Mouse (Mus musculus) bone marrow macrophage, adult 2 months (primary cell): ENCODE results near the gene Usp3. TPM values are rescaled to one million over a fixed set of nuclear protein-coding genes. Genes with fewer than 3 reads are reported as not detected.
A peak's percentile ranks its signal among the peaks of the same experiment; 100 is the strongest.

Source experiments
- H3K27ac ChIP-seq: 2 replicates; pipeline ENCODE4 v1.5.1; 2012; ENCODE audit warnings: low read depth, low read length; ENCODE audit not compliant: insufficient read depth
- H3K4me1 ChIP-seq: 2 replicates; pipeline ENCODE4 v1.6.1; 2012; ENCODE audit warnings: low read length; ENCODE audit not compliant: control insufficient read depth, insufficient read depth
- H3K4me3 ChIP-seq: 2 replicates; pipeline ENCODE4 v1.5.1; 2012; ENCODE audit warnings: mild to moderate bottlenecking, low read length, moderate library complexity; ENCODE audit not compliant: insufficient read depth
- CTCF ChIP-seq: IDR thresholded peaks from 2 replicates; pipeline ENCODE4 v1.5.1; 2012; ENCODE audit warnings: low read depth, mild to moderate bottlenecking, low read length, moderate library complexity
- POLR2A ChIP-seq: IDR thresholded peaks from 2 replicates; pipeline ENCODE4 v1.6.1; 2012; ENCODE audit warnings: mild to moderate bottlenecking, low read depth, low read length, borderline replicate concordance
- polyA plus RNA-seq: library from polyadenylated mRNA; stranded (reverse); fragments of >200 nt; gene quantifications from 2 replicates; pipeline ENCODE4 v1.2.4, GENCODE M21; 2012; ENCODE audit not compliant: missing spikeins, insufficient read depth, insufficient read length

Gene Usp3
- polyA plus RNA-seq, 1 experiment: 64.4 TPM

DNA sequence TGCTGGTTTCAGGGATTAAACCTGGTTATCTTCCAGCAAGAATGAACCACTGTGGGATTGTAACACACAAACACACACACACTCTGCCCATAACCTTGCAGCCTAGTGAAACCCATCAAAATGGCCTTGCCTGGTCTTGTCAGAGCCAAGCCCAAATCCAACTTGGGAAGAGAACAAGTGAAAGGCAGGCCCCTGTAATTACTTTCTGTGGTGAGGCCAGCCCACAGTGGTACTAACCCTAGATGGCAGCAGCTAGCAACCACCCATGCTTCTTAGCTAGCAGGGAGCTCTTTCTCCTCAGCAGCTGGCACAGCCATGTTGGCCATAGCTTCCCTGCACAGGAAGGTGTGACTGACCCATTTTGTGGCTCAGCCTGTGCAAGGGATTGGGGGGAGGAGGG lies 79.8 kb downstream of the Usp3 start:
- H3K27ac ChIP-seq: no peak overlapping the region; the same call in 1 of the 2 replicates
- peaks cover 49% of the 10 kb centered on the region for H3K4me1 ChIP-seq
- H3K4me3 ChIP-seq: no peak overlapping the region
- TF ChIP-seq POLR2A: no peak
- TF ChIP-seq CTCF: 0 out of 2 replicates have a peak, but pooled peaks have one; percentile 9

DNA sequence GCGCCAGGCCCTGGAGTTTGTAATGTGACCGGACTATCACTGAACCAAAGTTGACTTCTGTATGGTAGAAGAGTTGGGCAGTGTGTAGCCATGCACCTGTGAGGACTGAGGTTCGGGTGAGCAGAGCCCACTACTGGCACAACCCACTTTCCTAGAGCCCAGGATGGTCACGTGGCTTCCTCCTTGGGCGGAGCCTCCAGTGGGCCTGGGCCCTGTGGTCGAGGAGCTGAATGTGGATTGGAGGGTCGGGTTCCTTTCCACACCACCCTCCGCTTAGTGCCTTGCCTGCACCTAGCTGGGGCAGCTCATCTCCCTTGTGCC lies 80.6 kb downstream of the Usp3 start:
- H3K27ac ChIP-seq: peak overlapping the region; percentile 66
- peak overlapping the region; percentile 67 for H3K4me3 ChIP-seq
- H3K4me1 ChIP-seq: peaks cover 41% of the 10 kb centered on the region
- TF ChIP-seq POLR2A: 0 out of 2 replicates have a peak, but pooled peaks have one; percentile 8
- TF ChIP-seq CTCF: no peak

DNA sequence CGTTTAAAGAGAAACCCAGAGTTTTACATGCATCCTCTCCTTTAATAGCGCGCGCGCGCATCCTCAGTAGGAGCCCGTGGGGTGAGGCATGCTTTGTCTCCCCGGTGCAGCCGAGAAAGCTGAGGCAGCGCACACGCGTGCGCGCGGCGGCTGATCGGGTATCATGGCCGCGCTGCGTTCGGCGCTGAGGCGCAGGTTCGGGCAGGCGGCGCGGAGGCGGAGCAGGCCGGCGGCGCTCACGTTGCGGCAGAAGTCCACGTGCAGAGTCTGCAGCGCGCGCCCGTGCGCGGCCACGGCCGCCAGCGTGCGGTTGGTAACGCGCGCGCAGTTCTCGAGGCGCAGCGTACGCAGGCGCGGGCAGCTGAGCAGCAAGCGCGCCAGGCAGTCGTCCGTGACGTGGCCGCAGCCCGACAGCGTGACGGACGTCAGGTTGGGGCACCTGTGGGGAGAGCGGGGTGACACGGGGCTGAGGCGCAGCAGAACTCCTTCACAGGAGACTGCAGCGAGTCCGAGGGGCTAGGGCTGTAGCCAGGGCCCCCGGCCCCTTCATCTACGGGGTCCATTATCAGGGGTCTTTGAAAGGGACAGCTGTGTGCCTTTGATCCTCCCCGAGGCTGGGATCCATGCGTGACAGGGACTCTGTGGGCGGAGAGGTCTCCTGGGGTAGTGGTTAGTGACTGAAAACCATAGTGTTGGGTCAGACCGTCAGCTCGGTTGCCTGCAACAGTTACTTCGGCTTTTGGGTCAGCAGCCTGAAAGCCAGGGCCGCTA lies 81.2 kb downstream of the Usp3 start:
- H3K4me1 ChIP-seq: peaks cover 37% of the 10 kb centered on the region

DNA sequence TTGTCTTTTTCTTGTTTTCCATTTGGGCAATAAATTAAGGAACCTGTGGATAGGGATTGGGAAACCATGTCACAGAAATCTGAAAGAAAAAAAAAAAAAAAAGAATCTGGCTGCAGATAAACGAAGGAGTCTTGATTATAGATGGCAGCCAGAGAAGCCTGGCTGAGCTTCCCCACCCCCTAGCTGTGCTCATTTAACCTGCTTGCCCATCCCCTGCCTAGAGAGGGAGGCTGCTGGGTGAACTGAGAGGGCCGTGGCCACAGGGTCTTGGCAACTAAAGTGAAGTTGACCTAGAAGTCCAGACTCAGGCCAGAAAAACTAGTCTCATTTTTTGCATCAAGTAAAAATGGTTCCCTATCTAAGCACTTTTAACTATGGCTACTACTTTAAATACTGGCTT lies 82.0 kb downstream of the Usp3 start:
- H3K4me3 ChIP-seq: peak overlapping the region; percentile 67
- no peak for TF ChIP-seq CTCF
- peaks cover 29% of the 10 kb centered on the region for H3K4me1 ChIP-seq
- 0 out of 2 replicates have a peak overlapping the region, but pooled peaks have one; percentile 43 for H3K27ac ChIP-seq

More for the DNA sequence above, 81.2 kb downstream of the Usp3 start:
- no peak for TF ChIP-seq POLR2A
- no peak for TF ChIP-seq CTCF
- peak overlapping the region; percentile 67 for H3K4me3 ChIP-seq
- peak overlapping the region; percentile 66 for H3K27ac ChIP-seq

DNA sequence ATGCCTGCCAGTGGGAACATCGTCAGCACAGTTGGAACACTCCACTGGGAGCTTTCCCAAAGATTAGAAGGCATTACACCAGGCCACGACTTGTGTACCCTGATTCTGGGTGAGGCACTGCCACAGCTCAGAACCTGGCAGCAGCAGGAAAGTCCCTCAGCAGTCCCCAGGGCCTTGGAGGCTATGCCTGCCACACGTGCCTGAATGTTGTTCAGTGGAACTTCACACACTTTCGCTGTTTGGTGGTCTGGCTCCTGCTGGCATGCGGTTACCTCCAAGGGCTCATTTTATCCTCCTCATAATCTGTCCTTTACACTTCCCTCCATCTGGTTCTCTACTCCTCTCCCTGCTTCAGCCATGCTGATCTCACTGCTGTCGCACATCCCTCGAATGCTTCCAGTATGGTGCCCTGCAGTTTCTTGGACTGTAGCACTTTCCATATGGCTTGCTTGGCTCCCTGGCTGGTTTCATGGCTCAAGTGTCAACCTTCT lies 82.5 kb downstream of the Usp3 start:
- no peak overlapping the region for H3K27ac ChIP-seq
- no peak for TF ChIP-seq POLR2A
- TF ChIP-seq CTCF: no peak
- peaks cover 25% of the 10 kb centered on the region for H3K4me1 ChIP-seq
- H3K4me3 ChIP-seq: no peak overlapping the region

DNA sequence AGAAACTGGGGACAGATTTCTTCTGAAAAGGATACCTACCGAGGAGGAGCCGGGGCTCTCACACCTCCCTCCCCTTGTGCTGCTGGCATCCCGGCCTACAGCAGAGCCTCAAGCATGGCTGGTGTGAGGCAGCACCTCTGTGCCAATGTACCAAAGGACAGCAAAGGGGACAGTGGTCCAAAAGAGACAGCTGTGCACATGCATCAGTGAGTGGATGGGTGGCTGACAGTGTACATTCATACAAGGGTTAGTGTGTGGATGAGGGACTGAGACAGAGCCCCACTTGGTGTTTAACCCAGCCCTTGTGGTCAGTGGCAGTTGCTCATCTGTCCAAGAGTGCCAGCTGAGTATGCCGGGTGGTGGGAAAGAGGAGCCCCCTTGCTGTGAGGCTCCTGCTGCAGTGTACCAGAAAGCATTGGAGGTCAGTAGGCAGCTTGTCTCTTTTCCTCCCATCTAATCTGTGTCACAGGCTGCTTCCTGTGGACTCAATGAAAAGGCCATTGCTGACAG lies 84.0 kb downstream of the Usp3 start:
- TF ChIP-seq POLR2A: no peak
- TF ChIP-seq CTCF: no peak
- Histone ChIP-seq H3K4me1 (peaks cover 22% of the 10 kb centered on the region), H3K27ac (no peak overlapping the region), H3K4me3 (no peak overlapping the region)

DNA sequence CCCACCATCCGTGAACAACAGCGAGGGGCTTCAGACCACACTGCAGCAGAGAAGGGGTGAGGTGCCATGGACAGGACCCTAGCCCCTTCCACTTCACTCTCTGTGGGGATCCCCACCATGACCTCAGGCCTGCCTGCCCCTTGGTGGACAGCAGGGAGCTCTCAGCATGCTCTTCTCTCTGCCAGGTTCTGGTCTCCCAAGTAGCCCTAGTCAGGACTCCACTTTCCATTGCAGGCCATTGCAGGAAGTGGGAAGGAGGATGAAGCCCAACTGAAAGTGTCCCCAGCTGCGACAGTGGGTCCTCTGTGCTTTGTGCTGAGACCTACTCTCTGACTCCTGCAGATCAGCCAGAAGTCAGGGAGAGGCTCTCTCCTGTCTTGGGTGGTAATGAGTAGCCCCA lies 85.3 kb downstream of the Usp3 start:
- no peak overlapping the region for H3K4me3 ChIP-seq
- H3K27ac ChIP-seq: no peak overlapping the region
- TF ChIP-seq POLR2A (no peak), CTCF (no peak)
- peaks cover 15% of the 10 kb centered on the region for H3K4me1 ChIP-seq

DNA sequence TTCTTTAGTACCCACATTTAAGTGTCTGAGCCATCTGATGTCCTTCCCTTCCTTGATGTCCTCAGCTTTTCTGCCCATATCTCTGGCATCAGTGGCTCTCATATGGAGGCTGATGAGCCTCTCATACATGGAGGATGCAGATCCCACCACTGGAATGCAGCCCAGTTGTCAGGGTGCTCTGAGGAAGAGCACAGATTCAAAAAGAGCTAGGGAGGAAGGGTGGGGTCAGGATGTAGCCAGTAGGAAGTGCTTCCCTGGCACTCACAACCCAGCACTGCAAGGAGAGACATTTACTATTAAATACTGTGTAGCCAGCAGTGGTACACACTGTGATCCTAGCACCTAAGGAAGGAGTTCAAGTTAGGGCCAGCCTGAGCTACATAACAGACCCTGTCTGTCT lies 86.5 kb downstream of the Usp3 start:
- H3K4me1 ChIP-seq: peaks cover 13% of the 10 kb centered on the region
- TF ChIP-seq CTCF: no peak
- TF ChIP-seq POLR2A: no peak
- no peak overlapping the region for H3K4me3 ChIP-seq
- H3K27ac ChIP-seq: no peak overlapping the region

DNA sequence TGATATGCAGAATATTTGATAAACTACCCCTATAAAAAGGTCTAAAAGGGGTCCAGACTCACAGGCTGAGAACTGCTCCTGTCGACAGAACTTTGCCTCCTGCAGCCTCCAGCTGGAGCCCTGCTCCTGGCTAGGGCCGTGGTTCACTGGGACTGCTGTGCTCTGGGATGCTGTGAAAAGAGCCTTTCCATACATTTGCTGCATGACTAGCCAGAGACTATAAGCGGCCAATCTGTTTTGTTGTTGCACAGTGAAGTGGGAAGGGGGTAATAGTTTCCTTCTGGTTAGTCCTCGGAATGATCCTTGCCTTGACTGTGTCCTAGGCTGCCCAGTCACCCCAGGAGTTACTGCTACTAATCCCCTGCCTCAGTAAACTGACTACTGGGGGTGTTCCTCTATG lies 86.9 kb downstream of the Usp3 start:
- no peak overlapping the region for H3K27ac ChIP-seq

DNA sequence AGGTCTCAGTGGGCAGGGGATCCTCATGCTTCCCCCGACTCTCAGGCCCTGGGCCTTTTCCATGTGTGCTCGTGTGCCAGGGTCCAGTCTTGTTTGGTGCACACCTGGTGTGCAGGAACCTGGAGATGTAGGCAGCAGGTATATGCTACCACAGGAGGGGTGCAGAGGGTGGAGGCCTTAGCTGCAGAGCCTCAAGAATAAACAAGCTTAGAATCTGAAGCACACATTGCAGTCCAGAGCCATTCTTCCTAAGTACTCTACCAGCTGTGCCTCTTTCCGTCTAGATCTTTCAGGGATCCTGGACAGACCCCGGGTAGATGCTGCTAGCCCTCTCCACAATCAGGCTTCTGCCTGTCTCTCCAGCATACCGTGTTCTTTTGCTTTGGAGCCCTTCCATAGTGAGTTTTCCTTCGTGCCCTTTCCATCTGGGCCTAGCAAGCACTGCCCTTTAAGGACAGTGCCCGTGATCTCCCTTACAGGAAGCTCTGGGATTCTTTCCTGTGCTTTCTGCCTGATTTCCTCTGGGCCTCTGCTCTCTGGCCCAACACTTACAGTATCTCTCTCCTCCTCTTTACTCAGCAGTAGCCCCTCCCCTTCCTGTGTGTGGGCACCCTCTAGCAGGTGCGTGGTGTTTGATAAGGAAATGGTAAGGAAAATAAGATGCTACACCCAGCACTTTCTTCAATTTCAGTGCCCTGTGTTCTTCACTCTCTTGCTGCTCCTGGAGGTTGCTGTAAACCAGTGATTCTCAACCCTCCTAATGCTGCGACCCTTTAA lies 87.6 kb downstream of the Usp3 start:
- H3K4me1 ChIP-seq: peaks cover 6% of the 10 kb centered on the region
- no peak overlapping the region for H3K4me3 ChIP-seq
- H3K27ac ChIP-seq: no peak overlapping the region
- no peak for TF ChIP-seq CTCF
- TF ChIP-seq POLR2A: no peak

More for the DNA sequence above, 86.9 kb downstream of the Usp3 start:
- no peak overlapping the region for H3K4me3 ChIP-seq
- TF ChIP-seq CTCF (no peak), POLR2A (no peak)
- H3K4me1 ChIP-seq: peaks cover 13% of the 10 kb centered on the region
